Mouse (Mus musculus) testis, adult 2 months (tissue): Measurements from ENCODE around the gene Stil. TPM values are rescaled to one million over a fixed set of nuclear protein-coding genes. Genes with fewer than 3 reads are reported as not detected.
A peak's percentile ranks its signal among the peaks of the same experiment; 100 is the strongest.

Experiments used
- H3K27ac ChIP-seq: fragments of 200-500 bp; 2 replicates; pipeline ENCODE4 v1.5.1; 2012; ENCODE audit warnings: low read depth, low read length; ENCODE audit not compliant: control insufficient read depth, insufficient read depth
- H3K27me3 ChIP-seq: fragments of 200-500 bp; 2 replicates; pipeline ENCODE4 v1.6.1; 2012; ENCODE audit warnings: mild to moderate bottlenecking, low read length, moderate library complexity; ENCODE audit not compliant: control insufficient read depth, insufficient read depth
- H3K36me3 ChIP-seq: fragments of 200-500 bp; 2 replicates; pipeline ENCODE4 v1.6.1; 2012; ENCODE audit warnings: mild to moderate bottlenecking, low read length; ENCODE audit not compliant: control insufficient read depth, insufficient read depth
- H3K4me1 ChIP-seq: fragments of 200-500 bp; 2 replicates; pipeline ENCODE4 v1.6.1; 2012; ENCODE audit warnings: low read length; ENCODE audit not compliant: control insufficient read depth, insufficient read depth
- H3K4me3 ChIP-seq: fragments of 200-500 bp; 2 replicates; pipeline ENCODE4 v1.5.1; 2012; ENCODE audit warnings: low read depth, mild to moderate bottlenecking, low read length, moderate library complexity, mixed read lengths; ENCODE audit not compliant: control insufficient read depth
- CTCF ChIP-seq: fragments of 200-500 bp; IDR thresholded peaks from 2 replicates; pipeline ENCODE4 v1.5.1; 2012; ENCODE audit warnings: low read depth, mild to moderate bottlenecking, inconsistent platforms, low read length, moderate library complexity; ENCODE audit not compliant: control insufficient read depth, insufficient read depth, insufficient replicate concordance
- POLR2A ChIP-seq: fragments of 200-500 bp; IDR thresholded peaks from 2 replicates; pipeline ENCODE4 v1.6.1; 2012; ENCODE audit warnings: low read depth, mild to moderate bottlenecking, inconsistent platforms, low read length, moderate library complexity; ENCODE audit not compliant: control insufficient read depth
- polyA plus RNA-seq: library from polyadenylated mRNA; depleted of rRNA; stranded (reverse); fragments of >200 nt; gene quantifications from 2 replicates; pipeline ENCODE4 v1.2.3, GENCODE M21; 2012

Stil gene
- polyA plus RNA-seq, 1 experiment, result 10.2 TPM

GRCm38 (mm10) chr4:114970736-114971135, 29.2 kb upstream of the Stil start:
- no peak overlapping the region for H3K27ac ChIP-seq
- H3K27me3 ChIP-seq, result no peaks in the 10 kb centered on the region
- no peaks in the 10 kb centered on the region for H3K4me1 ChIP-seq
- TF ChIP-seq CTCF (no peak), POLR2A (no peak)
- H3K36me3 ChIP-seq, result peaks cover 1% of the 10 kb centered on the region; the same call in 1 of the 2 replicates
- H3K4me3 ChIP-seq, result no peak overlapping the region

GRCm38 (mm10) chr4:114973229-114973740, 26.7 kb upstream of the Stil start:
- Histone ChIP-seq H3K4me3 (no peak overlapping the region), H3K4me1 (no peaks in the 10 kb centered on the region), H3K27ac (no peak overlapping the region), H3K27me3 (no peaks in the 10 kb centered on the region), H3K36me3 (no peaks in the 10 kb centered on the region)
- no peak for TF ChIP-seq POLR2A
- no peak for TF ChIP-seq CTCF

- TF ChIP-seq CTCF (no peak), POLR2A (no peak)
- no peak overlapping the region for H3K27ac ChIP-seq
- H3K4me1 ChIP-seq, result no peaks in the 10 kb centered on the region; the same call in 1 of the 2 replicates
- H3K27me3 ChIP-seq, result no peaks in the 10 kb centered on the region
- H3K4me3 ChIP-seq, result no peak overlapping the region
- no peaks in the 10 kb centered on the region for H3K36me3 ChIP-seq
Observed at GRCm38 (mm10) chr4:114982619-114983018, 17.3 kb upstream of the Stil start.

GRCm38 (mm10) chr4:114983020-114983419, 16.9 kb upstream of the Stil start:
- H3K27me3 ChIP-seq, result no peaks in the 10 kb centered on the region
- TF ChIP-seq CTCF (no peak), POLR2A (no peak)
- H3K27ac ChIP-seq, result no peak overlapping the region
- H3K4me1 ChIP-seq, result no peaks in the 10 kb centered on the region; the same call in 1 of the 2 replicates
- no peaks in the 10 kb centered on the region for H3K36me3 ChIP-seq
- H3K4me3 ChIP-seq, result no peak overlapping the region

GRCm38 (mm10) chr4:114986211-114986590, 13.8 kb upstream of the Stil start:
- Histone ChIP-seq H3K4me3 (peak overlapping the region; percentile 89), H3K36me3 (no peaks in the 10 kb centered on the region), H3K27ac (peak overlapping the region; percentile 94), H3K4me1 (no peaks in the 10 kb centered on the region; the same call in 1 of the 2 replicates), H3K27me3 (no peaks in the 10 kb centered on the region)
- TF ChIP-seq CTCF (no peak), POLR2A (no peak)

- H3K4me3 ChIP-seq, result peak within 1 kb of the TSS; percentile 89
- H3K4me1 ChIP-seq, result no peaks in the 10 kb centered on the region; the same call in 1 of the 2 replicates
- peak within 1 kb of the TSS; percentile 94 for H3K27ac ChIP-seq
- TF ChIP-seq POLR2A, result peak; percentile 47; the same call in 1 of the 2 replicates
- no peak for TF ChIP-seq CTCF
- no peaks in the 10 kb centered on the region for H3K27me3 ChIP-seq
- no peaks in the 10 kb centered on the region for H3K36me3 ChIP-seq
Observed at GRCm38 (mm10) chr4:114986591-114987432, 13.1 kb upstream of the Stil start, which contains the start of gene Cmpk1. Gene Cmpk1, minus strand, starts transcription at chr4:114987241.

GRCm38 (mm10) chr4:114994218-114994617, 5.7 kb upstream of the Stil start:
- peaks cover 5% of the 10 kb centered on the region; the same call in 1 of the 2 replicates for H3K4me1 ChIP-seq
- H3K4me3 ChIP-seq, result no peak overlapping the region
- no peaks in the 10 kb centered on the region for H3K27me3 ChIP-seq
- H3K27ac ChIP-seq, result no peak overlapping the region
- no peaks in the 10 kb centered on the region for H3K36me3 ChIP-seq
- TF ChIP-seq POLR2A (no peak), CTCF (no peak)
